ENCODE assay signal across 30 mouse cellular contexts in genomic region chr3:90609102-90609501, GRCm38 (mm10). TPM values are rescaled to one million over a fixed set of nuclear protein-coding genes. Genes with fewer than 3 reads are reported as not detected.
"Had no signal": no experiment of that assay in that cellular context is flagged by ENCODE, and none has a peak within 500 bp of the region (broad histone marks: within the 10 kb centered on the region; RNA-seq: fewer than 3 reads in every experiment).

No protein-coding gene starts in this region.

- H3K4me3 ChIP-seq: layer of hippocampus, adult 2 months; limb, embryonic 10.5 days; limb, embryonic 13.5 days; liver, embryonic 12.5 days; liver, embryonic 15.5 days; lung, embryonic 15.5 days; megakaryocyte, embryonic 14.5 days; midbrain, embryonic 10.5 days; midbrain, embryonic 15.5 days; neural tube, embryonic 13.5 days had no signal

- H3K36me3 ChIP-seq: limb, embryonic 10.5 days; limb, embryonic 13.5 days; liver, embryonic 12.5 days; liver, embryonic 15.5 days; lung, embryonic 15.5 days; midbrain, embryonic 10.5 days; midbrain, embryonic 15.5 days; neural tube, embryonic 13.5 days had no signal

- H3K9ac ChIP-seq: limb, embryonic 13.5 days; liver, embryonic 12.5 days; liver, embryonic 15.5 days; lung, embryonic 15.5 days; midbrain, embryonic 15.5 days; neural tube, embryonic 13.5 days had no signal

- H3K27me3 ChIP-seq: lung, embryonic 15.5 days had no signal

- H3K9me3 ChIP-seq: limb, embryonic 10.5 days; limb, embryonic 13.5 days; liver, embryonic 12.5 days; liver, embryonic 15.5 days; lung, embryonic 15.5 days; megakaryocyte, embryonic 14.5 days; midbrain, embryonic 10.5 days; midbrain, embryonic 15.5 days; neural tube, embryonic 13.5 days had no signal

- ATAC-seq: liver, embryonic 12.5 days; midbrain, embryonic 15.5 days had no signal

- DNase-seq: kidney, adult 2 months; kidney, postnatal 25 days; layer of hippocampus, adult 9-11 months; liver; lung, adult 18-20 months; lung, postnatal 10 days; lung, postnatal 36 days; retina, postnatal 1 day; right cerebral cortex, postnatal 25 days; thymus, adult 18-20 months; thymus, postnatal 36 days had no signal

- H3K4me2 ChIP-seq: limb, embryonic 13.5 days; liver, embryonic 12.5 days; liver, embryonic 15.5 days; lung, embryonic 15.5 days; midbrain, embryonic 15.5 days; neural tube, embryonic 13.5 days had no signal

- H3K27ac ChIP-seq: kidney, postnatal 0 days; layer of hippocampus, adult 2 months; limb, embryonic 10.5 days; limb, embryonic 13.5 days; liver, embryonic 12.5 days; liver, embryonic 15.5 days; lung, embryonic 15.5 days; midbrain, embryonic 10.5 days; midbrain, embryonic 15.5 days; neural tube, embryonic 13.5 days had no signal

RNA-seq across cellular contexts. Expression of gene S100a5, which starts 0.8 kb away (rescaled TPM):
- total RNA-seq: layer of hippocampus, adult 2 months; layer of hippocampus, postnatal 25 days; left cerebral cortex, adult 18-20 months; left cerebral cortex, postnatal 25 days; neutrophil, adult 5-6 weeks had no signal
- polyA plus RNA-seq: kidney, adult 2 months; kidney, embryonic 14.5 days; large intestine, adult 2 months; limb, embryonic 10.5 days; limb, embryonic 13.5 days; liver, embryonic 12.5 days; liver, embryonic 15.5 days; lung, embryonic 15.5 days; midbrain, embryonic 10.5 days; midbrain, embryonic 15.5 days; neural tube, embryonic 13.5 days; testis, adult 2 months had no signal

RNA-seq across cellular contexts. Expression of gene S100a4, which starts 5.5 kb away (rescaled TPM):
- polyA plus RNA-seq: neural tube, embryonic 13.5 days had no signal

RNA-seq across cellular contexts. Expression of gene Gm42674, which starts 7.4 kb away (rescaled TPM):
- total RNA-seq: layer of hippocampus, adult 2 months; layer of hippocampus, postnatal 25 days; left cerebral cortex, adult 18-20 months; left cerebral cortex, postnatal 25 days; neutrophil, adult 5-6 weeks had no signal
- polyA plus RNA-seq: kidney, adult 2 months; kidney, embryonic 14.5 days; kidney, postnatal 0 days; large intestine, adult 2 months; limb, embryonic 10.5 days; limb, embryonic 13.5 days; liver, embryonic 12.5 days; liver, embryonic 15.5 days; lung, embryonic 15.5 days; midbrain, embryonic 10.5 days; midbrain, embryonic 15.5 days; neural tube, embryonic 13.5 days; stomach, embryonic 14.5 days; testis, adult 2 months had no signal

RNA-seq across cellular contexts. Expression of gene S100a2, which starts 19.1 kb away (rescaled TPM):
- total RNA-seq: layer of hippocampus, adult 2 months; layer of hippocampus, postnatal 25 days; left cerebral cortex, adult 18-20 months; left cerebral cortex, postnatal 25 days; neutrophil, adult 5-6 weeks had no signal
- polyA plus RNA-seq: kidney, adult 2 months; kidney, embryonic 14.5 days; kidney, postnatal 0 days; large intestine, adult 2 months; limb, embryonic 10.5 days; limb, embryonic 13.5 days; liver, embryonic 12.5 days; liver, embryonic 15.5 days; lung, embryonic 15.5 days; midbrain, embryonic 10.5 days; midbrain, embryonic 15.5 days; neural tube, embryonic 13.5 days; stomach, embryonic 14.5 days; testis, adult 2 months had no signal
